In genomic region chr2:102132945-102133558, GRCm38 (mm10) we compare ENCODE assay signal across 11 mouse cellular contexts. TPM values are rescaled to one million over a fixed set of nuclear protein-coding genes. Genes with fewer than 3 reads are reported as not detected.
DNase-seq lines count a peak whose midpoint lies in the region; ATAC-seq and TF ChIP-seq lines count a peak whose summit lies in the region.
"Had no signal": no experiment of that assay in that cellular context is flagged by ENCODE, and none has a peak within 500 bp of the region (broad histone marks: within the 10 kb centered on the region; RNA-seq: fewer than 3 reads in every experiment).

No protein-coding gene starts in this region.

- H3K4me1 ChIP-seq in hindbrain, embryonic 10.5 days (replicated peaks): peaks cover 70% of the 10 kb centered on the region
- peaks cover 58% of the 10 kb centered on the region for H3K4me1 ChIP-seq in hindbrain, embryonic 12.5 days
- peaks cover 7% of the 10 kb centered on the region for H3K4me1 ChIP-seq in intestine, postnatal 0 days (replicated peaks; ENCODE audit: control insufficient read depth, insufficient read depth, low read length)
- peaks cover 50% of the 10 kb centered on the region for H3K4me1 ChIP-seq in stomach, embryonic 14.5 days (ENCODE audit: control insufficient read depth, insufficient read depth, low read length)

- H3K27me3 ChIP-seq in hindbrain, embryonic 10.5 days (ENCODE audit: insufficient read depth, poor library complexity, severe bottlenecking): no peaks in the 10 kb centered on the region
- H3K27me3 ChIP-seq in hindbrain, embryonic 12.5 days: no peaks in the 10 kb centered on the region
- H3K27me3 ChIP-seq in intestine, postnatal 0 days (replicated peaks; ENCODE audit: control insufficient read depth, insufficient read depth, low read length): no peaks in the 10 kb centered on the region
- no peaks in the 10 kb centered on the region for H3K27me3 ChIP-seq in stomach, embryonic 14.5 days (ENCODE audit: control insufficient read depth, insufficient read depth, low read length)
- H3K27me3 ChIP-seq: hindbrain, embryonic 13.5 days had no signal

- H3K9ac ChIP-seq in hindbrain, embryonic 12.5 days: no peak overlapping the region
- no peak overlapping the region for H3K9ac ChIP-seq in intestine, postnatal 0 days (ENCODE audit: low read depth, low read length)
- H3K9ac ChIP-seq in stomach, embryonic 14.5 days (replicated peaks; ENCODE audit: low read depth, low read length): no peak overlapping the region
- H3K9ac ChIP-seq: hindbrain, embryonic 13.5 days had no signal

- 53% methylated on average over 10 of the region's 10 CpGs for WGBS in hindbrain, embryonic 10.5 days
- whole genome bisulfite sequencing in hindbrain, embryonic 12.5 days: 54% methylated on average over 10 of the region's 10 CpGs
- 34% methylated on average over 10 of the region's 10 CpGs for WGBS in intestine, postnatal 0 days
- 35% methylated on average over 10 of the region's 10 CpGs for WGBS in stomach, embryonic 14.5 days

- no peak for DNase-seq in hindbrain, embryonic 10.5 days (ENCODE audit: low spot score)
- peak; percentile 37 for DNase-seq in liver
- no peak for DNase-seq in layer of hippocampus, postnatal 36 days
- DNase-seq in adrenal gland, adult 2 months: no peak
- DNase-seq in layer of hippocampus, postnatal 10 days (ENCODE audit: low spot score in 2 of 2): no peak
- DNase-seq: cerebellum, adult 11 months; left cerebral cortex, postnatal 4 days had no signal

- no peaks in the 10 kb centered on the region for H3K36me3 ChIP-seq in hindbrain, embryonic 10.5 days
- H3K36me3 ChIP-seq in hindbrain, embryonic 12.5 days: no peaks in the 10 kb centered on the region
- no peaks in the 10 kb centered on the region for H3K36me3 ChIP-seq in intestine, postnatal 0 days (ENCODE audit: control insufficient read depth, insufficient read depth)
- no peaks in the 10 kb centered on the region for H3K36me3 ChIP-seq in stomach, embryonic 14.5 days (ENCODE audit: control insufficient read depth, insufficient read depth, low read length)
- H3K36me3 ChIP-seq: hindbrain, embryonic 13.5 days had no signal

- no peak overlapping the region for H3K4me2 ChIP-seq in hindbrain, embryonic 12.5 days (replicated peaks)
- no peak overlapping the region for H3K4me2 ChIP-seq in intestine, postnatal 0 days (replicated peaks; ENCODE audit: low read depth)
- no peak overlapping the region for H3K4me2 ChIP-seq in stomach, embryonic 14.5 days (replicated peaks; ENCODE audit: low read depth, low read length)
- H3K4me2 ChIP-seq: hindbrain, embryonic 13.5 days had no signal

- peak overlapping the region; percentile 50; the same call in 1 of the 2 replicates for H3K27ac ChIP-seq in hindbrain, embryonic 10.5 days
- no peak overlapping the region for H3K27ac ChIP-seq in hindbrain, embryonic 12.5 days
- peak overlapping the region; percentile 4; the same call in 1 of the 2 replicates for H3K27ac ChIP-seq in intestine, postnatal 0 days (ENCODE audit: low read depth, low read length)
- peak overlapping the region; percentile 29; the same call in 1 of the 2 replicates for H3K27ac ChIP-seq in stomach, embryonic 14.5 days (ENCODE audit: low read length)
- H3K27ac ChIP-seq: hindbrain, embryonic 13.5 days had no signal

- TF ChIP-seq CTCF in intestine, postnatal 0 days (IDR thresholded peaks at IDR 0.05; ENCODE audit: low read depth): no peak

- no peak overlapping the region for H3K4me3 ChIP-seq in hindbrain, embryonic 10.5 days
- H3K4me3 ChIP-seq in hindbrain, embryonic 12.5 days: no peak overlapping the region
- H3K4me3 ChIP-seq in intestine, postnatal 0 days (ENCODE audit: low read depth, low read length): no peak overlapping the region
- H3K4me3 ChIP-seq in stomach, embryonic 14.5 days (ENCODE audit: low read depth, low read length): no peak overlapping the region
- H3K4me3 ChIP-seq: hindbrain, embryonic 13.5 days had no signal

- ATAC-seq in hindbrain, embryonic 12.5 days (ENCODE audit: low FRiP score): no peak
- peak; percentile 39; the same call in 1 of the 2 replicates for ATAC-seq in intestine, postnatal 0 days
- peak; percentile 78 for ATAC-seq in stomach, embryonic 14.5 days (ENCODE audit: insufficient number of reproducible peaks, insufficient read depth, low FRiP score, low read depth)

- no peaks in the 10 kb centered on the region for H3K9me3 ChIP-seq in hindbrain, embryonic 10.5 days
- no peaks in the 10 kb centered on the region for H3K9me3 ChIP-seq in hindbrain, embryonic 12.5 days (replicated peaks)
- no peaks in the 10 kb centered on the region for H3K9me3 ChIP-seq in intestine, postnatal 0 days (ENCODE audit: control insufficient read depth)
- H3K9me3 ChIP-seq in stomach, embryonic 14.5 days (ENCODE audit: control insufficient read depth, low read depth, low read length): no peaks in the 10 kb centered on the region
- H3K9me3 ChIP-seq: hindbrain, embryonic 13.5 days had no signal

RNA-seq across cellular contexts. Expression of gene Ldlrad3, which starts 53.1 kb away (rescaled TPM):
- polyA plus RNA-seq in hindbrain, embryonic 10.5 days (2016; fragmentation: Nextera tagmentation; extraction: Ambion mirVana): 54.4 and 55.9 TPM in 2 replicates
- polyA plus RNA-seq in hindbrain, embryonic 12.5 days (2016; fragmentation: Nextera tagmentation; extraction: Ambion mirVana): 54.9 and 58.4 TPM in 2 replicates
- polyA plus RNA-seq in intestine, postnatal 0 days (2015; fragmentation: Nextera tagmentation; extraction: Ambion mirVana): 4.3 and 4.5 TPM in 2 replicates
- 52.0 and 52.3 TPM in 2 replicates for polyA plus RNA-seq in stomach, embryonic 14.5 days (2014; fragmentation: Nextera tagmentation; extraction: Ambion mirVana)
- 1 to 10 TPM; 9.3 to 9.4 TPM for total RNA-seq in layer of hippocampus, postnatal 36 days (2021)
- 1 to 10 TPM; 7.8 to 9.5 TPM for total RNA-seq in adrenal gland, adult 2 months (2021)
- polyA plus RNA-seq in adrenal gland, adult 2 months (2012; rRNA removed): 4.3 and 4.9 TPM in 2 replicates
- 10 to 100 TPM; 15.4 to 15.5 TPM for total RNA-seq in layer of hippocampus, postnatal 10 days (2021)
